Mouse (Mus musculus) forebrain, embryonic 16.5 days (tissue): ENCODE measurements around the gene Paqr9. TPM values are rescaled to one million over a fixed set of nuclear protein-coding genes. Genes with fewer than 3 reads are reported as not detected.

Source experiments
- ATAC-seq: fragments of 200-750 bp; cut with Nextera tagmentation; 2 replicates; pipeline ENCODE4 v1.8.0; 2017; ENCODE audit warnings: mild to moderate bottlenecking, moderate library complexity
- H3K27ac ChIP-seq: fragments of 300-500 bp; sonication (generic); 2 replicates; pipeline ENCODE4 v1.5.1; 2014; ENCODE audit warnings: low read length, control low read depth
- H3K27me3 ChIP-seq: fragments of 300-500 bp; sonication (generic); replicated peaks from 2 replicates; pipeline ENCODE4 v1.6.1; 2014; ENCODE audit warnings: low read length; ENCODE audit not compliant: control insufficient read depth, insufficient read depth
- H3K36me3 ChIP-seq: fragments of 300-500 bp; sonication (generic); 2 replicates; pipeline ENCODE4 v1.6.1; 2014; ENCODE audit not compliant: control insufficient read depth, insufficient read depth
- H3K4me1 ChIP-seq: fragments of 300-500 bp; sonication (generic); replicated peaks from 2 replicates; pipeline ENCODE4 v1.6.1; 2014; ENCODE audit warnings: low read length; ENCODE audit not compliant: control insufficient read depth, insufficient read depth
- H3K4me2 ChIP-seq: fragments of 300-500 bp; sonication (generic); 2 replicates; pipeline ENCODE4 v1.6.1; 2014; ENCODE audit warnings: mild to moderate bottlenecking, low read length, control low read depth
- H3K4me3 ChIP-seq: fragments of 300-500 bp; sonication (generic); replicated peaks from 2 replicates; pipeline ENCODE4 v1.5.1; 2014; ENCODE audit warnings: mild to moderate bottlenecking, low read length, control low read depth
- H3K9ac ChIP-seq: fragments of 300-500 bp; sonication (generic); replicated peaks from 2 replicates; pipeline ENCODE4 v1.6.1; 2014; ENCODE audit warnings: low read depth, low read length, control low read depth
- H3K9me3 ChIP-seq: fragments of 300-500 bp; sonication (generic); 2 replicates; pipeline ENCODE4 v1.6.1; 2016; ENCODE audit warnings: low read length; ENCODE audit not compliant: control insufficient read depth
- WGBS: fragments of 180-500 bp; shearing (Covaris S2); extraction: QIAGEN DNeasy Blood & Tissue Kit; methylation state at CpG from one replicate; pipeline ENCODE4 v1.1.7; 2014; 5-methylcytosine and 5-hydroxymethylcytosine counted together
- polyA plus RNA-seq: library from polyadenylated mRNA; unstranded; fragments of >200 nt; fragmentation: Nextera tagmentation; extraction: Ambion mirVana; gene quantifications from 2 replicates; pipeline ENCODE4 v1.2.1, GENCODE M21; 2015

Gene Paqr9
- polyA plus RNA-seq, 1 experiment from 2014 or later, result 4.0 TPM

DNA sequence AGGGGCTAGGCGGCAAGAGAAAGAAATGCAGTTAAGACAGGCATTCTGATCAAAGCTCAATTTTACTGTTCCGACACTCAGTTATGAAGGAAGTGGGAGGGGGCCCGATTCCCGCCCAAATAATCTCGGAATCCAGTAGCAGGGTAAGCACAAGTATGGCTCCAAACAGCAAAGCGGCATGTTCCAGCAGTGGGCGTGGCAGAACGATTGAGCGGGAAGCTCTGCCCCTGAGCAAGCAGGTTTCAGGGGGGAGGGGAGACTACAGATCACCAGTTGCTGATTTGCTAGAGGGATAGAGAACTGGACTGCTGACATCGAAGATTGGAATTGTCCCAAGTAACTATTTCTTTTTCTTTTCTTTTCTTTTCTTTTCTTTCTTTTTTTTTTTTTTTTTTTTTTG lies 37.9 kb upstream of the Paqr9 start:
- Histone ChIP-seq H3K36me3 (no peaks in the 10 kb centered on the region), H3K27ac (no peak overlapping the region), H3K9me3 (no peaks in the 10 kb centered on the region), H3K27me3 (no peaks in the 10 kb centered on the region), H3K4me1 (no peaks in the 10 kb centered on the region), H3K4me3 (no peak overlapping the region), H3K9ac (no peak overlapping the region), H3K4me2 (no peak overlapping the region)
- no peak for ATAC-seq
- 45% methylated on average over 10 of the region's 10 CpGs for WGBS

DNA sequence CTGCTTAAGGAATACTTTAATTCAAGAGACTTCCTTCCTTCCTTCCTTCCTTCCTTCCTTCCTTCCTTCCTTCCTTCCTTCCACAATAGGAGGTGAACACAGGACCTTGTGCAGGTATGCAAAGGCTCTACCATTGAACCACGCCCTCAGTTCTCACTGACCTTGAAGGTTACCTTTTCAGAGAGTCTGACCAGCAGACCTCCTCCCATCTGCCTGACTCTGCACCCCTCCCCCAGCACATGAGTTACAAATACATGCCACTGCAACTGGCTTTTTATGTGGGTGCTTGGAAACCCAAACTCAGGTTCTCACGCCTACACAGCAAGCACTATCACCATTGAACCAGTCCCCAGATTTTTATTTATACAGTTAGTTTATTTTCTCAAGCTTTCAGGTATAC lies 36.9 kb upstream of the Paqr9 start:
- Histone ChIP-seq H3K4me1 (no peaks in the 10 kb centered on the region), H3K9me3 (no peaks in the 10 kb centered on the region), H3K36me3 (no peaks in the 10 kb centered on the region), H3K27ac (no peak overlapping the region), H3K27me3 (no peaks in the 10 kb centered on the region), H3K9ac (no peak overlapping the region), H3K4me2 (no peak overlapping the region), H3K4me3 (no peak overlapping the region)
- 87% methylated on average over 2 of the region's 2 CpGs for whole genome bisulfite sequencing
- ATAC-seq, result no peak

DNA sequence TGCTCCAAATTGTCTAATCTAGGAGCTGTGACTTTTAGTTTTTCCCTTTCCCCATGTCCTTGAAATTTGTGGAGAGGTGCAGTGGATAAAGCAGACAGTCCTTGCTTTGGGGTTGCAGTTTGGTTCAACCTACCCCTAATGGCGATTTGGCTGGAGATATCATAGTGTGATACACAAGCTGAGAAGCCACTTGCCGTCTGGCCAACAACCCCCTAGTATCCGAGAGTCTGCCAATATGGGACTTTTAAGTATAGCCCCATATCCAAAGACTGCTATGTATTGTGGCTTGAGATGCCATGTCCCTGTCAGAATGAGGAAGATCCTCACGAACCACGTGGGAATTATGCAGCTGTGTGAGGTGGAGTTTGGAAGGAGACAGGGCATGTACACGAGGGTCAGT lies 34.1 kb upstream of the Paqr9 start:
- ATAC-seq, result no peak
- 83% methylated on average over 6 of the region's 6 CpGs for WGBS
- H3K9ac ChIP-seq, result no peak overlapping the region
- no peak overlapping the region for H3K27ac ChIP-seq
- no peaks in the 10 kb centered on the region for H3K36me3 ChIP-seq
- no peaks in the 10 kb centered on the region for H3K4me1 ChIP-seq
- H3K9me3 ChIP-seq, result no peaks in the 10 kb centered on the region
- no peak overlapping the region for H3K4me3 ChIP-seq
- H3K27me3 ChIP-seq, result no peaks in the 10 kb centered on the region
- H3K4me2 ChIP-seq, result no peak overlapping the region

DNA sequence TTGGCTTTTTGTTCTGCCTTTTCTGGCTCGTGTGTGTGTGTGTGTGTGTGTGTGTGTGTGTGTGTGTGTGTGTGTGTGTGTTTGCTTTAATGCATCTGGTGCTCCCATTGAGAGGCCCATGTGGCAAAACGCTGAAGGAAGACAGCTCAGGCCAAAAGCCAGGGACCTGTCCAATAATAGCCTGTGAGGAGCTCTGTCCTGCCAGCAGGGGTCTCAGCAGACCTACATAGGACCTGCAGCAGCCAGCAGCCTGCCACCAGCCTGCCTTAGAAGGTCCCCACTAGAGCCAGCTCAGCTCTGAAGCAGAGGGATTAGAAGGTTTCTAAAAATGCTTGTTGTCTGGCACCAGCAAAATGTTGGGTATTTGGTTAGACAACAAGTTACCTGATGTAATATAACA lies 33.5 kb upstream of the Paqr9 start:
- no peaks in the 10 kb centered on the region for H3K27me3 ChIP-seq
- H3K4me2 ChIP-seq, result no peak overlapping the region
- H3K4me3 ChIP-seq, result no peak overlapping the region
- no peak overlapping the region for H3K27ac ChIP-seq
- no peaks in the 10 kb centered on the region for H3K9me3 ChIP-seq
- no peaks in the 10 kb centered on the region for H3K4me1 ChIP-seq
- H3K9ac ChIP-seq, result no peak overlapping the region
- H3K36me3 ChIP-seq, result no peaks in the 10 kb centered on the region
- ATAC-seq, result peak; percentile 66
- WGBS, result 25% methylated on average over 2 of the region's 2 CpGs

DNA sequence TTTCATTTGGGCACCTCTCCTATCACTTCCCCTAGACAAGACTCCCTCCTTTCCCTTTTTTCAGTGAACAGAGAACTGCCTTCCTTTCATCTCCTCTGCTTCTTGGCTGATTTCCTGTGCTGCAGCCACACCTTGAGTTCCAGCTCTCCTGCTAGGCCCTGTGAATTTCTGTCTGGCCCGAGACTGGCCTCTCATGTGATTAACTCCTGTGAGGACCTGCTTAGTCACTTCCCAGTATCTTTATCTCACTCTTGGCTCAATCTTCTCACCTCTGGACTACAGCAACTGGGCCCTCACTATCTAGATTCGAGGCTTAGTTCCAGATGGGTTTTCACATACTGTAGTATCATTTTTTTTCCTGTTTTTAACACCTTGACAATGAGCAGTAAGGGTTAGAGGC lies 31.8 kb upstream of the Paqr9 start:
- Histone ChIP-seq H3K9me3 (no peaks in the 10 kb centered on the region), H3K36me3 (no peaks in the 10 kb centered on the region), H3K9ac (no peak overlapping the region), H3K4me1 (no peaks in the 10 kb centered on the region), H3K27me3 (no peaks in the 10 kb centered on the region), H3K4me3 (no peak overlapping the region), H3K27ac (no peak overlapping the region), H3K4me2 (no peak overlapping the region)
- no peak for ATAC-seq
- 64% methylated on average over 2 of the region's 2 CpGs for WGBS

DNA sequence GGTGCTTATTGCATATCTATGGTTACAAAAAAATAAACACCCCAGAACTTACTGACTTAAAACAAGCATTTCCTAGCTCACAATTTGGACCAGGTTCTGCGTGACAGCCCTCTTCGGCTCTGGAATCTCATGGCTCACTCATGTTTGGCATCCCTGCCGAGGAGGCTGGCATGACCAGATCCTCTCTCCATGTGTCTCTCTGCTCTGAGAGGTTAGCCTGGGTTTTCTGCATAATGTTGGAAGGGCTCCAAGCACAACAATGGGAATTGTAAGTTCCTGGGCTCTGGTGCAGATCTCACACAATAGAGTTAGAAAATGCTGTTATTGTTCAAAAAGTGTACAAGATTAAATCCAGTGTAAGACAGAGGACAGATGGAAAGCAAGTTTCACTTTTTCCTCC lies 28.3 kb upstream of the Paqr9 start:
- WGBS, result 42% methylated on average over 3 of the region's 3 CpGs
- Histone ChIP-seq H3K36me3 (no peaks in the 10 kb centered on the region), H3K9ac (no peak overlapping the region), H3K4me2 (no peak overlapping the region), H3K27ac (no peak overlapping the region), H3K9me3 (no peaks in the 10 kb centered on the region), H3K4me1 (no peaks in the 10 kb centered on the region), H3K27me3 (no peaks in the 10 kb centered on the region), H3K4me3 (no peak overlapping the region)
- no peak for ATAC-seq

DNA sequence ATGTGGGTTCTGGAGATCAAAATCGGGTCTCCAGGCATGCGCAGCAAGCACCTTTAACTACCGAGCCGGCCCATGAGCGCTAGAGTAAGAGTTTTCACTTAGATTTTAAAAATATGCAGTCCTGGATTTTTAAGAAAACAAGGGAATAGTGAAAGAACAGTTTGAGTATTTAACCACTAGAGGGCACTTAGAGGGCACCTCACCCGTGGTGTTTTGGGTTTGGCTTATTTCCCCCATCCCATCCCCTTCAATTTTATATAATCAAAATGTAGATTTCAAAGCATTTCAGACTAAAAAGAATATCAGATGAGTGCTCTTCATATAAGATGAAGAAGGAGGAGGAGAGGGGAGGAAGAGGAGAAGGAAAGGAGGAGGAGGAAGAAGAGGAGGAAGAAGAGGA lies 25.6 kb upstream of the Paqr9 start:
- Histone ChIP-seq H3K9ac (no peak overlapping the region), H3K4me3 (no peak overlapping the region), H3K36me3 (no peaks in the 10 kb centered on the region), H3K9me3 (no peaks in the 10 kb centered on the region), H3K4me1 (no peaks in the 10 kb centered on the region), H3K27ac (no peak overlapping the region), H3K27me3 (no peaks in the 10 kb centered on the region), H3K4me2 (no peak overlapping the region)
- WGBS, result 43% methylated on average over 6 of the region's 6 CpGs
- no peak; the same call in 1 of the 2 replicates for ATAC-seq

DNA sequence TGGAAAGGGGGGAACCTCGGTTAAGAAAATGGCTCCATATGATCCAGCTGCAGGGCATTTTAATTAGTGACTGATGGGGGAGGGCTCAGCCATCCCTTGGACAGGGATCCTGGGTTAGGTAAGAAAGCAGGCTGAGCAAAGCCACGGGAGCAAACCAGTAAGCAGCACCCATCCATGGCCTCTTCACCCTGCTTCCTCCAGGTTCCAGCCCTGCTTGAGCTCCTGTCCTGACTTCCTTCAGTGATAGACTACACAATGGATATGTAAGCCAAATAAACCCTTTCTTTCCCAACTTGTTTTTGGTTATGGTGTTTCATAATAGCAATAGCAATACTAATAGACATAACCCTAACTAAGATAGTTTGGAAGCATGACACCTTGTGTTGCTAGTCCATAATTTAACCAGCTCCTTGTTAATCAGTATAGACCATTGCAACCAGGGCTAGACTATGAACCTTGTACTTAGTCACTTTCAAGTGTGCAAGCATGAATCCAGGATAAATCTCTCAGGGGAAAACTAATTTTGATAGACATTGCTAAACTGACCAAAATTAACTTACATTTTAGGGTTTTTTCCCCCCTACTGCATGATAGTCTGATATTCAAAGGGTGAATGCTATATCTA lies 20.2 kb upstream of the Paqr9 start:
- H3K4me3 ChIP-seq, result no peak overlapping the region
- H3K27ac ChIP-seq, result no peak overlapping the region
- no peaks in the 10 kb centered on the region for H3K27me3 ChIP-seq
- no peaks in the 10 kb centered on the region for H3K9me3 ChIP-seq
- H3K36me3 ChIP-seq, result no peaks in the 10 kb centered on the region
- H3K4me1 ChIP-seq, result no peaks in the 10 kb centered on the region
- 67% methylated on average over 2 of the region's 2 CpGs for WGBS
- no peak overlapping the region for H3K9ac ChIP-seq
- no peak overlapping the region for H3K4me2 ChIP-seq
- no peak for ATAC-seq

DNA sequence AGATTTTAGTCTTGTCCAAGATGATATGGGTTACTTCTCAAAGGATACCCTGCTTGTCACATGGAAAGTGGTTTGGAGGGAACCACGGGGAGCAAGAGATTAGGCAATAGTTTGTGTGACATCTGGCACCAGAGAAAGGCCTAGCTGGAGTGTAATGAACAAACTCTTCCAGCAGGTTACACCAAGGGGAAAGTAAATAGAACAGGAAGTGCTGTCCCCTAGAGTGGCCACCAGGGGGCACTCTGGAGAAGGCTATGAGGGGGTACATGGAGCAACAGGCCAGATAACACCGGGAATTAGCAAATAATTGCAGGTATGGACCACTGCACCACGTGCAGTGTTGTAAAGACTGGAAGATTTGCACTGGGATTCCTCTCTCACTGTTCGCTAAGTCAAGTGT lies 19.0 kb upstream of the Paqr9 start:
- H3K9ac ChIP-seq, result no peak overlapping the region
- no peaks in the 10 kb centered on the region for H3K9me3 ChIP-seq
- no peaks in the 10 kb centered on the region for H3K27me3 ChIP-seq
- H3K4me2 ChIP-seq, result no peak overlapping the region
- no peaks in the 10 kb centered on the region for H3K4me1 ChIP-seq
- no peak overlapping the region for H3K4me3 ChIP-seq
- no peak for ATAC-seq
- 70% methylated on average over 4 of the region's 4 CpGs for WGBS
- no peak overlapping the region for H3K27ac ChIP-seq
- no peaks in the 10 kb centered on the region for H3K36me3 ChIP-seq

DNA sequence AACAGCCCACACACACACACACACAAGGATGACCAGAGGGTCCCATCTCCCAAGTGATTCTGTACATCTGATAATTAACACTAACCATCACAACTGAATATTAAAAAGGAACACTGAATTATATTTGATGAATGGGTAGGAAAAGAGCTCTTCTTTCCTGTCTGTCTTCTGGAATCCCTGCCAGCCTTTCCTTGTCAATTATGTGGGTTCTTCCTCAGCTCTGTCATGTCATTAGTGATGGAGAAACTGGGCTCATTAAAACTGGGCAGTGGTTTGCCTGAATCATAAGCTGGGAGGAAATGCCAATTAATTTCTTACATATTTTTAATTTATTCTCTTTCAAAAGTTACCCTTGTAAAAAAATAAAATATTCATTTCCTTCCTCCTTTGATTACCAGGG lies 18.2 kb upstream of the Paqr9 start:
- H3K27me3 ChIP-seq, result no peaks in the 10 kb centered on the region
- H3K4me3 ChIP-seq, result no peak overlapping the region
- H3K9ac ChIP-seq, result no peak overlapping the region
- ATAC-seq, result no peak
- H3K9me3 ChIP-seq, result no peaks in the 10 kb centered on the region
- no peaks in the 10 kb centered on the region for H3K4me1 ChIP-seq
- H3K36me3 ChIP-seq, result no peaks in the 10 kb centered on the region
- H3K4me2 ChIP-seq, result no peak overlapping the region
- no peak overlapping the region for H3K27ac ChIP-seq
